Mouse (Mus musculus): Measurements from ENCODE around the gene Blm.

DNA sequence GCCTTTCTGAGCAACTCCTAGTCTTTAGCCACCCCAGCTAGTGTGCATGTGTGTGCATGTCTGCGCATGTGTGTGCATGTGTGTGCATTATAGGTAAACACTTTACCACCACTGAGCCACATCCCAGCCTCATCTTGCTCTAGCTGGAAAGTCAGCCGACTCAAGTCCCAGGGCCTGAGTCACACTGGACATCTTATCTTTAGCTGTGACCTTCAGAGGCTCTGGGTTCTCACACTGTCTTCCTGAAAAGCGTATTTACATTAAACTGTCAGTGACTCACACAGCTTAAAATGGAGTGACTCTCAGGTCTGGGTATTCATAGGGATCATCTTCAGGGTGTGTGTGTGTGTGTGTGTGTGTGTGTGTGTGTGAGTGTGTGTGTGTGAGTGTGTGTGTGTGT, 99.3 kb downstream of the Blm start:
- TF ChIP-seq EP300 (IDR thresholded peaks at IDR 0.05; ENCODE audit: low read depth), result no peak
- TF ChIP-seq CTCF (IDR thresholded peaks at IDR 0.05; ENCODE audit: low read depth), result no peak

All from heart, postnatal 0 days (tissue).